16 mouse cellular contexts compared by ENCODE assay signal in the genomic region with DNA sequence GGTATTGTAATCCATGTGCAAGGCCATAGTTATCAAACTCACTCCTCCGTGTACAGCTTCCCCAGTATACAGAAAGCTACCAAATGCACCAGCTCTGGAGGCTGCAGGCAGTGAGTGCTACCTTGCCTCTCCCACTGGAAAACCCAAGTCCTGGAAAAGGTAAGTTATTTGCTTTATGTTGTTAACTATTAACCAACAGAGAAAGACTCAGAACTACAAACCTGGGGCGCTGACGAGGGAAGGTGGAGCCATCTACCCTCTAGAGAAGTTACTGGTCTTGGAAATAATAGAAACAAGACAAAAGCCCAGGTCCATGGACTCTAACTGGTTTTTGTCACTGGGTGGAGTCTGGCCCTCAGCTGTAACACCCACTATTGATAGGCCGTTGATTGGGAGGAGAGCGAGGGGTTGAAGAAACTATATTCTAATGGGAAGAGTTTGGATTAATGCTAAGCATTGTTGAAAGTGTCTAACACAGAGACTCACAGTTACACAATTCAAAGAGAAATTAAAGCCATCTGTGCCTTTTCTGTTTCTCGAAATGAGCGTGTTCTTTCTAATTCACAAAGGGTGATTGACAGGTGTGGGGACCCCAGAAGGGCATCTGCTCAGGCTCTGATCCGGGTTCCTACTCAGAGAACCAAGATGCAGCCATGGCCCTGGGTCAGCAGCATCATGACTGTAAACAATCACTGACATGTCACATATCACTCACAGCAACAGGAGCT.
A peak's percentile ranks its signal among the peaks of the same experiment; 100 is the strongest.
DNase-seq lines count a peak whose midpoint lies in the region; ATAC-seq lines count a peak whose summit lies in the region.
"Had no signal": no experiment of that assay in that cellular context is flagged by ENCODE, and none has a peak within 500 bp of the region (broad histone marks: within the 10 kb centered on the region; RNA-seq: fewer than 3 reads in every experiment).

No protein-coding gene starts in this region.

- no peak for ATAC-seq in hindbrain, embryonic 13.5 days (ENCODE audit: low FRiP score)

- no peaks in the 10 kb centered on the region for H3K9me3 ChIP-seq in hindbrain, embryonic 10.5 days
- H3K9me3 ChIP-seq in hindbrain, embryonic 13.5 days: no peaks in the 10 kb centered on the region
- H3K9me3 ChIP-seq: hindbrain, embryonic 12.5 days; limb, embryonic 15.5 days; lung, embryonic 15.5 days; midbrain, embryonic 12.5 days had no signal

- peaks cover 20% of the 10 kb centered on the region for H3K4me1 ChIP-seq in hindbrain, embryonic 10.5 days (replicated peaks)
- peaks cover 3% of the 10 kb centered on the region; the same call in 1 of the 2 replicates for H3K4me1 ChIP-seq in hindbrain, embryonic 13.5 days (replicated peaks)
- H3K4me1 ChIP-seq: limb, embryonic 15.5 days had no signal

- H3K36me3 ChIP-seq in hindbrain, embryonic 10.5 days: no peaks in the 10 kb centered on the region
- 0 out of 2 replicates have a peak, but pooled peaks cover 5% of the 10 kb centered on the region for H3K36me3 ChIP-seq in hindbrain, embryonic 13.5 days
- H3K36me3 ChIP-seq: hindbrain, embryonic 12.5 days; limb, embryonic 15.5 days; lung, embryonic 15.5 days; midbrain, embryonic 12.5 days had no signal

- DNase-seq in hindbrain, embryonic 10.5 days (ENCODE audit: low spot score): no peak
- peak; percentile 15 for DNase-seq in retina, postnatal 1 day
- DNase-seq in retina, embryonic 14.5 days (ENCODE audit: low spot score): no peak
- DNase-seq in large intestine, adult 2 months (ENCODE audit: low read depth, low spot score): peak; percentile 6
- no peak for DNase-seq in cerebellum, adult 18-20 months
- DNase-seq in thymus, adult 18-20 months: no peak
- DNase-seq: adrenal gland, postnatal 25 days; cerebellum, adult 8-10 months; gastrocnemius, adult 2 months; heart, adult 18-20 months; thymus, postnatal 14 days had no signal

- peak overlapping the region; percentile 12; the same call in 1 of the 2 replicates for H3K27ac ChIP-seq in hindbrain, embryonic 10.5 days
- no peak overlapping the region for H3K27ac ChIP-seq in hindbrain, embryonic 13.5 days
- H3K27ac ChIP-seq: gastrocnemius, adult 2 months; hindbrain, embryonic 12.5 days; limb, embryonic 15.5 days; lung, embryonic 15.5 days; midbrain, embryonic 12.5 days had no signal

- WGBS in hindbrain, embryonic 10.5 days: 71% methylated on average over 8 of the region's 8 CpGs
- WGBS in hindbrain, embryonic 13.5 days: 61% methylated on average over 8 of the region's 8 CpGs
- WGBS in large intestine, adult 2 months: 55% methylated on average over 8 of the region's 8 CpGs

- H3K27me3 ChIP-seq in hindbrain, embryonic 10.5 days (ENCODE audit: insufficient read depth, poor library complexity, severe bottlenecking): no peaks in the 10 kb centered on the region
- no peaks in the 10 kb centered on the region for H3K27me3 ChIP-seq in hindbrain, embryonic 13.5 days
- H3K27me3 ChIP-seq: hindbrain, embryonic 12.5 days; limb, embryonic 15.5 days; lung, embryonic 15.5 days; midbrain, embryonic 12.5 days had no signal

- H3K9ac ChIP-seq in hindbrain, embryonic 13.5 days: no peak overlapping the region
- H3K9ac ChIP-seq: hindbrain, embryonic 12.5 days; limb, embryonic 15.5 days; lung, embryonic 15.5 days; midbrain, embryonic 12.5 days had no signal

- no peak overlapping the region for H3K4me2 ChIP-seq in hindbrain, embryonic 13.5 days
- H3K4me2 ChIP-seq: hindbrain, embryonic 12.5 days; limb, embryonic 15.5 days; lung, embryonic 15.5 days; midbrain, embryonic 12.5 days had no signal

- H3K4me3 ChIP-seq in hindbrain, embryonic 10.5 days: no peak overlapping the region
- no peak overlapping the region for H3K4me3 ChIP-seq in hindbrain, embryonic 13.5 days
- H3K4me3 ChIP-seq: gastrocnemius, adult 2 months; hindbrain, embryonic 12.5 days; limb, embryonic 15.5 days; lung, embryonic 15.5 days; midbrain, embryonic 12.5 days had no signal

Comparison
In these comparisons a context has a peak if more than half of its experiments do, and no peak if none do; other contexts are left out.
1. DNase-seq: peak in retina, postnatal 1 day (single experiment) and large intestine, adult 2 months (single experiment); none in hindbrain, embryonic 10.5 days (single experiment), retina, embryonic 14.5 days (single experiment), cerebellum, adult 18-20 months (0 of 2) and thymus, adult 18-20 months (0 of 2).